Mouse (Mus musculus) ES-E14 (cell line): ENCODE measurements at regions not wholly inside any gene's neighbourhood (a gene's known extent, or its start where the extent isn't known, plus 50 kb on each side); places are given as distances from the start of the nearest gene placed in this dataset.

Experiments used
- DNase-seq: peaks from one replicate; pipeline ENCODE4 v3.0.0-alpha.2; 2013; ENCODE audit warnings: low read depth, low spot score
- H3K27ac ChIP-seq: 2 replicates; pipeline ENCODE4 v1.5.1; 2012; ENCODE audit warnings: low read depth, mild to moderate bottlenecking, low read length, moderate library complexity, mixed read lengths; ENCODE audit not compliant: poor library complexity, insufficient read depth, severe bottlenecking
- H3K36me3 ChIP-seq: 2 replicates; pipeline ENCODE4 v1.6.1; 2012; ENCODE audit warnings: mild to moderate bottlenecking, low read length, moderate library complexity, mixed read lengths; ENCODE audit not compliant: control insufficient read depth, poor library complexity, insufficient read depth, severe bottlenecking
- H3K4me1 ChIP-seq, 2 experiments: fragments of 150-350 bp in 1 of 2; sonication (generic) in 1 of 2; 2 replicates each; pipeline ENCODE4 v1.6.1; 2012; ENCODE audit warnings: low read length in 2 of 2, mild to moderate bottlenecking in 1 of 2, mixed read lengths in 1 of 2; ENCODE audit not compliant: control insufficient read depth in 2 of 2, insufficient read depth in 2 of 2, poor library complexity in 1 of 2
- H3K4me3 ChIP-seq, 2 experiments: fragments of 150-350 bp in 1 of 2; sonication (generic) in 1 of 2; 2 replicates each; pipeline ENCODE4 v1.5.1; 2012; ENCODE audit warnings: low read length in 2 of 2, low read depth in 1 of 2, mild to moderate bottlenecking in 1 of 2, mixed read lengths in 1 of 2; ENCODE audit not compliant: insufficient read depth in 1 of 2, poor library complexity in 1 of 2, severe bottlenecking in 1 of 2
- H3K9ac ChIP-seq: 2 replicates; pipeline ENCODE4 v1.6.1; 2012; ENCODE audit warnings: low read depth, mild to moderate bottlenecking, low read length, mixed read lengths; ENCODE audit not compliant: poor library complexity, insufficient read depth, severe bottlenecking
- H3K9me3 ChIP-seq: fragments of 150-350 bp; sonication (generic); 2 replicates; pipeline ENCODE4 v1.6.1; 2012; ENCODE audit warnings: low read depth, mild to moderate bottlenecking, low read length; ENCODE audit not compliant: control insufficient read depth, insufficient read depth
- CHD2 ChIP-seq: IDR thresholded peaks from 2 replicates; pipeline ENCODE4 v1.6.1; 2014; ENCODE audit warnings: mild to moderate bottlenecking, low read depth, low read length, inconsistent platforms
- HCFC1 ChIP-seq: IDR thresholded peaks from 2 replicates; pipeline ENCODE4 v1.6.1; 2012; ENCODE audit warnings: low read length, inconsistent platforms, borderline replicate concordance; ENCODE audit not compliant: insufficient read depth
- MAFK ChIP-seq: IDR thresholded peaks from 2 replicates; pipeline ENCODE4 v1.6.1; 2014; ENCODE audit warnings: mild to moderate bottlenecking, low read depth, low read length, inconsistent platforms; ENCODE audit not compliant: insufficient read depth
- ZC3H11A ChIP-seq: IDR thresholded peaks from 2 replicates; pipeline ENCODE4 v1.6.1; 2012; ENCODE audit warnings: low read depth, mild to moderate bottlenecking, inconsistent platforms, low read length, borderline replicate concordance
- ZNF384 ChIP-seq: IDR thresholded peaks from 2 replicates; pipeline ENCODE4 v1.6.1; 2012; ENCODE audit warnings: low read depth, low read length, inconsistent platforms
- in situ Hi-C, 2 experiments: fragments of 600-800 bp; cut with MboI; formaldehyde crosslinking; loops; one replicate each; pipeline ENCODE4 v1.15.1; 2025; ENCODE audit warnings: low sequenced_read_pairs in 2 of 2, inconsistent platforms in 1 of 2; ENCODE audit not compliant: unreplicated experiment in 2 of 2

DNA sequence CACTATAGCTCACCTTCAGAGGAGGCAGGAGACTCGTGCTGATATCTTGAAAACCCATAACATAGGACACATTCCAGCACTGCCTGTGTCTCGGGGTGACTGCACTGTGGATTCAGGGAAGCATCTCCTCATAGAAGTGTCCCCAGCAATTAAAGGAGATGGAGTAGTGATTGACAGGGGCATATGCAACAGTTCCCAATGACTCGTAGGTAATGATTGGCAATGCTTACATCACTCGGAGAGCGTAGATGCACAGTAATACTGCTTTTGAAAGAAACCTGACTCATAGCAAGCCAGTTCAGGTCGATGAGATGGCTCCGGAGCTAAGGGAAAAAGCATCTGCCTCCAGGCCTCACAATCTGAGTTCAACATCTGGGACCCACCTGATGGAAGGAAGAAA, 352.7 kb downstream of the Gm49356 start:
- in situ Hi-C loops: no loop called here
- no peaks in the 10 kb centered on the region for H3K9me3 ChIP-seq
- TF ChIP-seq ZNF384: no peak
- TF ChIP-seq CHD2: no peak
- TF ChIP-seq HCFC1: no peak
- no peak for TF ChIP-seq MAFK
- no peak for TF ChIP-seq ZC3H11A
- H3K27ac ChIP-seq: no peak overlapping the region
- H3K4me1 ChIP-seq: no peaks in the 10 kb centered on the region
- no peak for DNase-seq
- no peak overlapping the region for H3K4me3 ChIP-seq
- H3K9ac ChIP-seq: no peak overlapping the region
- H3K36me3 ChIP-seq: no peaks in the 10 kb centered on the region

DNA sequence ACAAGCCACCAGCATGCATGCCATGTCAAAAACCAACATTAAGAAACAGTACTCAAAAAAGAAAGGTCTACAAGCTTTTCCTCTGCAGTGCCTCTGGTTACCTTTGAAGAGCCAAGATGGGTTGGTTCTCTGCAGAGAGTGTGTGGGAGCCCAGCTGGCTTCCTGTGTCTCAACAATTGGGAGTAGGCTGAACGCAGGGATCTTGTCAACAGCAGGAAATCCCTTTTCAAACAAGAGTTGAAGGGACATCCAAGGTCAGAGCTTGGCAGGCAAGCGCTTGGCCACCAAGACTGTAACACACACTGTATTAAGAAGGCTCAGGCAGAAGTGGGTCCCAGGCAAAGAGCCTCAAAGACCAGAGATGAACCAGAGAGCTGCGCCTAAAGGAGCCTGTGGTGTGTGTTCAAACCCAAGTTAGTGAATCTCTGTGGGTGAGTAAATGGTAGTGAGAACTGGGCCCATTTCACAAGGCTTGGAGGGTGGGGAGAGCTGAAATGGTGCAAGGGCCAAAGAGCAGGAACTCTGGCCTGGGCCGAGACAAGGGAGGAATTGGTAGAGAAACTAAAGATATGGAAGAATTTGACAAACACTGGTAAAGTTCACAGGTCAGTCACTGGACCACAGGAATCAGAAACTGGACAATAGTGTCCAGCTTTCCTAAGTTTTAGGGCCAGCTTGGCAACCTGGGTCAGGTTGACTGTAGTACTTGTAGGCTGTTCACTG, 357.0 kb downstream of the Gm49356 start:
- no peaks in the 10 kb centered on the region for H3K9me3 ChIP-seq
- no peak overlapping the region for H3K9ac ChIP-seq
- no peaks in the 10 kb centered on the region for H3K36me3 ChIP-seq
- no peak for DNase-seq
- H3K4me3 ChIP-seq: no peak overlapping the region
- H3K27ac ChIP-seq: no peak overlapping the region
- TF ChIP-seq CHD2 (no peak), HCFC1 (no peak), ZNF384 (no peak), ZC3H11A (no peak), MAFK (no peak)
- no peaks in the 10 kb centered on the region for H3K4me1 ChIP-seq
- in situ Hi-C loops: no loop called here

DNA sequence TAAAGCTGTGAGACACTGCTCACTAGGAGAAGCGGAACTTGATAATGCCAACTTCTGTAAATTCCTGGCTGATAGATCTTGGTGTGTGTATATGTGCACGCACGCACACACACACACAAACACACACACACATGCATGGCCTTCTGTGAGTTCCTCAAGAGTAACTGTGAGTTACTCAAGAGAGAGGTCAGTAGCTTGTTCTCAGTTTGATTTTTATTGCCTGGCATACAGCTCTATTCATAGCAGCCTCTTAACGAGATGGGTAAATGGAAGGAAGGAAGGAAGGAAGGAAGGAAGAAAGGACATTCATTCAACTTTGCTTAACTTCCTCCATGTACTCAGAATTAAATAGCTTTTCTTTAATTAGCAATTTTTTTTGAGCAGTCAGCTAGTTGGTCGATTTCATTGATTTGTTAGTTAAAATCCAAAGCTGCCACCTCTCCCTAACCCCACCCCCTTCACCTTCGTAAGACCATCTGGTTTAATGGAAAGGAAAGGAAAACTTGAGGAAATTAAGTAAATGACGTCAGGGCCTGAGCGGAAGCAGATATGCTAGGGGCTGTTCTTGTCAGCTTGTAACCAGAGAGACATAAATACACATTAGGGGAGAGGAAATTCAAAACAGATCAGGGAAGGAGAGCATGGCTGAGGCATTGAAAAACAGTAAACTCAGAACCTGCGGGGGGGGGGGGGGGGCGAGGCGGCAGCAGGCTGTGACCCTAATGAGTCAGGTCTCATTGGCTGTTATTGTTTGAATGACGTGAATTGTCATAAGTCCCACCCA, 359.6 kb downstream of the Gm49356 start:
- Histone ChIP-seq H3K27ac (no peak overlapping the region), H3K9ac (no peak overlapping the region), H3K36me3 (no peaks in the 10 kb centered on the region), H3K9me3 (no peaks in the 10 kb centered on the region), H3K4me1 (no peaks in the 10 kb centered on the region), H3K4me3 (no peak overlapping the region)
- in situ Hi-C loops: no loop called here
- DNase-seq: no peak
- TF ChIP-seq ZC3H11A: no peak
- no peak for TF ChIP-seq HCFC1
- TF ChIP-seq CHD2: no peak

DNA sequence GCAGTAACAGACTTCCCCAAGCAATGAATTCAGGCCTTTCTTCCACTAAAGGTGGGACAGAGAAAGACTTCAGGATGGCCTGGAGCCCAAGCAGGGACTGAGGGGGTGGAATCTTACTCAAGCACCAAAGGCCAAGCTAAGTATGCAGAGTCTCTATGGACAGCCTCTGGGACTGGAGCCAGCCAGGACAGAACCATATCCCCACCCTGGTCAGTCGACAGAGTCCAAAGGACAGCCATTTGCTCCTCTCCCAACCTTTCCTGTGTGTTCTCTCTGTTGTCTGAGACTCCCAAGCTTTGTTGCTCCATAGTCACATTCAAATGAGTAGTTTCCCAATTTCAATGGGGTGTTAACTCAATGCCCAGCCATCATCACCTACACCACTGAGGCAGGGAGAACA, 372.3 kb downstream of the Gm49356 start:
- Histone ChIP-seq H3K9ac (no peak overlapping the region), H3K4me1 (no peaks in the 10 kb centered on the region), H3K9me3 (no peaks in the 10 kb centered on the region), H3K36me3 (no peaks in the 10 kb centered on the region; the same call in 1 of the 2 replicates), H3K4me3 (no peak overlapping the region), H3K27ac (no peak overlapping the region)
- no peak for DNase-seq
- in situ Hi-C loops: no loop called here
- no peak for TF ChIP-seq MAFK
- no peak for TF ChIP-seq ZC3H11A
- no peak for TF ChIP-seq HCFC1
- TF ChIP-seq CHD2: no peak
- no peak for TF ChIP-seq ZNF384
